In genomic region chr13:107021461-107022265, GRCm38 (mm10) we compare ENCODE assay signal across 8 mouse cellular contexts. TPM values are rescaled to one million over a fixed set of nuclear protein-coding genes. Genes with fewer than 3 reads are reported as not detected.
DNase-seq lines count a peak whose midpoint lies in the region; ATAC-seq and TF ChIP-seq lines count a peak whose summit lies in the region.

Gene Kif2a (minus strand): TSS chr13:107022126.

- WGBS in bone marrow, adult 2 months: 3% methylated on average over 86 of the region's 87 CpGs
- under 1% methylated on average over 70 of the region's 87 CpGs for WGBS in heart, embryonic 13.5 days
- 1% methylated on average over 62 of the region's 87 CpGs for WGBS in kidney, postnatal 0 days
- WGBS in liver, embryonic 13.5 days (ENCODE audit: insufficient replicate concordance): under 1% methylated on average over 87 of the region's 87 CpGs
- under 1% methylated on average over 59 of the region's 87 CpGs for WGBS in stomach, embryonic 16.5 days

- H3K9me3 ChIP-seq in erythroblast, embryonic 14.5 days (ENCODE audit: control insufficient read depth, low read length): peaks cover 11% of the 10 kb centered on the region
- no peaks in the 10 kb centered on the region for H3K9me3 ChIP-seq in heart, embryonic 13.5 days
- H3K9me3 ChIP-seq in kidney, postnatal 0 days (replicated peaks; ENCODE audit: low read length): no peaks in the 10 kb centered on the region
- H3K9me3 ChIP-seq in liver, embryonic 13.5 days (replicated peaks): 0 out of 2 replicates have a peak, but pooled peaks cover 2% of the 10 kb centered on the region
- no peaks in the 10 kb centered on the region; the same call in 1 of the 2 replicates for H3K9me3 ChIP-seq in stomach, embryonic 16.5 days (replicated peaks; ENCODE audit: control insufficient read depth, low read length)

- peak; percentile 49 for ATAC-seq in heart, embryonic 13.5 days (ENCODE audit: extremely low read depth, insufficient number of reproducible peaks, low FRiP score, low TSS enrichment)
- peak; percentile 76 for ATAC-seq in kidney, postnatal 0 days (replicated peaks; ENCODE audit: low FRiP score, low read depth)
- ATAC-seq in liver, embryonic 13.5 days (ENCODE audit: low read depth): peak; percentile 57
- ATAC-seq in stomach, embryonic 16.5 days (ENCODE audit: insufficient read depth, low FRiP score): peak; percentile 59

- DNase-seq in A20 (ENCODE audit: low read depth, low spot score): peak; percentile 71
- DNase-seq in kidney, postnatal 0 days (ENCODE audit: low spot score): peak; percentile 69
- DNase-seq in liver, embryonic 13.5 days: peak; percentile 50
- DNase-seq in neural tube, embryonic 10.5 days (ENCODE audit: extremely low spot score, low spot score): peak; percentile 80

- H3K27me3 ChIP-seq in erythroblast, embryonic 14.5 days (ENCODE audit: control insufficient read depth): no peaks in the 10 kb centered on the region
- H3K27me3 ChIP-seq in heart, embryonic 13.5 days (replicated peaks): no peaks in the 10 kb centered on the region
- H3K27me3 ChIP-seq in kidney, postnatal 0 days (ENCODE audit: insufficient read depth, low read length): no peaks in the 10 kb centered on the region
- H3K27me3 ChIP-seq in liver, embryonic 13.5 days: no peaks in the 10 kb centered on the region
- H3K27me3 ChIP-seq in stomach, embryonic 16.5 days (ENCODE audit: control insufficient read depth, insufficient read depth, low read length): no peaks in the 10 kb centered on the region

- H3K27ac ChIP-seq in bone marrow, adult 2 months (ENCODE audit: control insufficient read depth, insufficient read depth, low read depth, low read length, poor library complexity): peak within 1 kb of the TSS; percentile 85
- peak within 1 kb of the TSS; percentile 96 for H3K27ac ChIP-seq in heart, embryonic 13.5 days (replicated peaks)
- H3K27ac ChIP-seq in kidney, postnatal 0 days: peak within 1 kb of the TSS; percentile 92
- H3K27ac ChIP-seq in liver, embryonic 13.5 days: peak within 1 kb of the TSS; percentile 96
- H3K27ac ChIP-seq in stomach, embryonic 16.5 days (ENCODE audit: low read length): peak within 1 kb of the TSS; percentile 93

- peaks cover 53% of the 10 kb centered on the region for H3K36me3 ChIP-seq in erythroblast, embryonic 14.5 days (ENCODE audit: control insufficient read depth)
- H3K36me3 ChIP-seq in heart, embryonic 13.5 days: peaks cover 9% of the 10 kb centered on the region
- H3K36me3 ChIP-seq in kidney, postnatal 0 days (ENCODE audit: insufficient read depth, low read length): no peaks in the 10 kb centered on the region
- peaks cover 18% of the 10 kb centered on the region for H3K36me3 ChIP-seq in liver, embryonic 13.5 days
- no peaks in the 10 kb centered on the region for H3K36me3 ChIP-seq in stomach, embryonic 16.5 days (ENCODE audit: control insufficient read depth, insufficient read depth, low read length)

- H3K4me2 ChIP-seq in heart, embryonic 13.5 days: peak within 1 kb of the TSS; percentile 85
- H3K4me2 ChIP-seq in kidney, postnatal 0 days (ENCODE audit: low read length): peak within 1 kb of the TSS; percentile 67
- peak within 1 kb of the TSS; percentile 93 for H3K4me2 ChIP-seq in liver, embryonic 13.5 days
- peak within 1 kb of the TSS; percentile 83 for H3K4me2 ChIP-seq in stomach, embryonic 16.5 days (ENCODE audit: low read depth, low read length)

- TF ChIP-seq CTCF in bone marrow, adult 2 months (IDR thresholded peaks at IDR 0.05; ENCODE audit: control insufficient read depth, insufficient read depth, low read length): no peak
- TF ChIP-seq CTCF in kidney, postnatal 0 days (IDR thresholded peaks at IDR 0.05; ENCODE audit: low read depth): no peak

- peak within 1 kb of the TSS; percentile 98 for H3K9ac ChIP-seq in heart, embryonic 13.5 days
- peak within 1 kb of the TSS; percentile 90 for H3K9ac ChIP-seq in kidney, postnatal 0 days (ENCODE audit: low read depth, low read length)
- peak within 1 kb of the TSS; percentile 98 for H3K9ac ChIP-seq in liver, embryonic 13.5 days
- H3K9ac ChIP-seq in stomach, embryonic 16.5 days (ENCODE audit: low read length): peak within 1 kb of the TSS; percentile 94

- no peaks in the 10 kb centered on the region; the same call in 1 of the 2 replicates for H3K4me1 ChIP-seq in bone marrow, adult 2 months (ENCODE audit: control insufficient read depth, insufficient read depth, low read length)
- H3K4me1 ChIP-seq in erythroblast, embryonic 14.5 days (ENCODE audit: control insufficient read depth): peaks cover 68% of the 10 kb centered on the region
- peaks cover 36% of the 10 kb centered on the region for H3K4me1 ChIP-seq in heart, embryonic 13.5 days
- H3K4me1 ChIP-seq in kidney, postnatal 0 days (replicated peaks; ENCODE audit: insufficient read depth, low read length): peaks cover 5% of the 10 kb centered on the region; the same call in 1 of the 2 replicates
- peaks cover 62% of the 10 kb centered on the region for H3K4me1 ChIP-seq in liver, embryonic 13.5 days (replicated peaks)
- H3K4me1 ChIP-seq in stomach, embryonic 16.5 days (ENCODE audit: control insufficient read depth, insufficient read depth, low read length): 0 out of 2 replicates have a peak, but pooled peaks cover 7% of the 10 kb centered on the region

- H3K4me3 ChIP-seq in bone marrow, adult 2 months (replicated peaks; ENCODE audit: control insufficient read depth, low read depth, low read length): peak within 1 kb of the TSS; percentile 95
- peak within 1 kb of the TSS; percentile 100 for H3K4me3 ChIP-seq in erythroblast, embryonic 14.5 days (replicated peaks)
- peak within 1 kb of the TSS; percentile 98 for H3K4me3 ChIP-seq in heart, embryonic 13.5 days
- H3K4me3 ChIP-seq in kidney, postnatal 0 days (replicated peaks; ENCODE audit: low read depth, low read length): peak within 1 kb of the TSS; percentile 95
- H3K4me3 ChIP-seq in liver, embryonic 13.5 days (replicated peaks): peak within 1 kb of the TSS; percentile 99
- H3K4me3 ChIP-seq in stomach, embryonic 16.5 days (replicated peaks; ENCODE audit: low read length): peak within 1 kb of the TSS; percentile 96

- TF ChIP-seq POLR2A in bone marrow, adult 2 months (IDR thresholded peaks at IDR 0.05; ENCODE audit: borderline replicate concordance, control insufficient read depth, low read depth, low read length): peak; percentile 35; the same call in 1 of the 2 replicates

RNA-seq across cellular contexts. Expression of gene Kif2a, which starts in this region (rescaled TPM):
- polyA plus RNA-seq in bone marrow, adult 2 months (2011; ENCODE audit: insufficient read depth, insufficient read length, low replicate concordance, missing spikeins): 39.5 and 70.7 TPM in 2 replicates
- polyA plus RNA-seq in erythroblast, embryonic 14.5 days (2012): 3.5 and 6.6 TPM in 2 replicates
- 10.1 and 13.2 TPM in 2 replicates for polyA plus RNA-seq in heart, embryonic 13.5 days (2015; fragmentation: Nextera tagmentation; extraction: Ambion mirVana)
- polyA plus RNA-seq in kidney, postnatal 0 days (2015; fragmentation: Nextera tagmentation; extraction: Ambion mirVana): 17.9 and 25.8 TPM in 2 replicates
- polyA plus RNA-seq in liver, embryonic 13.5 days (2015; fragmentation: Nextera tagmentation; extraction: Ambion mirVana): 22.3 and 27.6 TPM in 2 replicates
- 8.5 and 10.2 TPM in 2 replicates for polyA plus RNA-seq in stomach, embryonic 16.5 days (2015; fragmentation: Nextera tagmentation; extraction: Ambion mirVana)

Comparison
In these comparisons a context has a peak if more than half of its experiments do, and no peak if none do; other contexts are left out.
1. Peak in every context shown above with its lines: DNase-seq, ATAC-seq, H3K4me3 ChIP-seq and H3K27ac ChIP-seq.